Mouse (Mus musculus) G1E (cell line): ENCODE measurements at regions not wholly inside any gene's neighbourhood (a gene's known extent, or its start where the extent isn't known, plus 50 kb on each side); places are given as distances from the start of the nearest gene placed in this dataset.

Source experiments
- CTCF ChIP-seq: IDR thresholded peaks from 2 replicates; pipeline ENCODE4 v1.5.1; 2012; ENCODE audit warnings: low read depth, low read length, inconsistent platforms, mixed read lengths
- GATA1 ChIP-seq: IDR thresholded peaks from 2 replicates; pipeline ENCODE4 v1.6.1; 2012; ENCODE audit warnings: borderline replicate concordance, low read length, inconsistent platforms, mixed read lengths
- POLR2AphosphoS5 ChIP-seq: IDR thresholded peaks from 2 replicates; pipeline ENCODE4 v1.6.1; 2012; ENCODE audit warnings: low read depth, low read length, inconsistent platforms; ENCODE audit not compliant: insufficient replicate concordance
- TAL1 ChIP-seq: conservative IDR thresholded peaks from 2 replicates; pipeline ENCODE4 v1.6.1; 2012; ENCODE audit warnings: low read depth, low read length, inconsistent platforms, mixed read lengths

- TF ChIP-seq CTCF (no peak), POLR2AphosphoS5 (no peak), GATA1 (no peak), TAL1 (no peak)
Observed at GRCm38 (mm10) chr7:138620080-138620684, 222.7 kb upstream of the Tcerg1l start.
